Mouse (Mus musculus): ENCODE data around the gene Mark2. TPM values are rescaled to one million over a fixed set of nuclear protein-coding genes. Genes with fewer than 3 reads are reported as not detected.

The Mark2 gene
- polyA plus RNA-seq, 1 experiment from 2014 or later = 57.7 TPM

DNA sequence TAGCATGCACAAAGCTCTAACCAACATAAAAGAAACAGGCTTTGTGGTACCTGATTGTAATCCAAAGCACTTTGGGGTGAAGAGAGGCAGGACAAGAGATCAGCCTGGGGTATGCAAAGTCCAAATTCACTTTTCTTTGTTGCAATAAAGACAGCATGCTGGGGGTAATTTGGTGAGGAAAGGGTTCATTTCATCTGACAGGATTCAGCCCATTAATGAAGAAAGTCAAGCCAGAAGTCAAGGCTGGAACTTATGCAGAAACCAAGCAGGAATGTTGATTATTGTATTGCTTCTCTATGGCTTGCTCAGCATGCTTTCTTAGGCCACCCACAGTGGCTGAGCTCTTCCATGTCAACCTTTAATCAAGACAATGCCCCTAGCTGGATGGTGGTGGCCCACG is 80.2 kb downstream of the Mark2 start:
- Histone ChIP-seq H3K27me3 (replicated peaks) (no peaks in the 10 kb centered on the region), H3K9ac (no peak overlapping the region), H3K4me1 (peaks cover 23% of the 10 kb centered on the region), H3K4me3 (replicated peaks) (no peak overlapping the region), H3K27ac (no peak overlapping the region), H3K36me3 (no peaks in the 10 kb centered on the region), H3K9me3 (no peaks in the 10 kb centered on the region), H3K4me2 (no peak overlapping the region)
- ATAC-seq (ENCODE audit: insufficient read depth, low FRiP score, low read depth) = no peak
- WGBS = 92% methylated on average over 1 of the region's 1 CpGs

DNA sequence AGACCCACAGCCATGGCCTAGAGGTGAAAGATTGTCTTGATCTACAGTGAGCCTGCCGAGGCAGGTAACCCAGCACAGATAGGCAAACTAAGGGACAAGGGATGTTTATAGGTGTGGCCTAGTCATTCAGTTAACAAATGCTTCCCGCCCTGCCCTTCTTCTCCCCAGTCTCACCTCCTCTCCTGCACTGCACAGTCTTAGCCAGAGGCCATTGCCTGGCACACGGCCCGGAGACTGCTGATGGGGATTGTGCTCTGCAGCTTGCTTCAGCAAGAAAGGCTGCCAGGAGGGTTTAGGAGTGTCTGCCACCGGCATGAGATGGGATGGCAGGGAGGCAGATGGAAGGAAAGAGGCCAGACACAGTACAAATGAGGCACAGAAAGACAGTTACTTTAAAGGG is 83.8 kb downstream of the Mark2 start:
- no peak for ATAC-seq (ENCODE audit: insufficient read depth, low FRiP score, low read depth)
- 75% methylated on average over 5 of the region's 5 CpGs for WGBS

DNA sequence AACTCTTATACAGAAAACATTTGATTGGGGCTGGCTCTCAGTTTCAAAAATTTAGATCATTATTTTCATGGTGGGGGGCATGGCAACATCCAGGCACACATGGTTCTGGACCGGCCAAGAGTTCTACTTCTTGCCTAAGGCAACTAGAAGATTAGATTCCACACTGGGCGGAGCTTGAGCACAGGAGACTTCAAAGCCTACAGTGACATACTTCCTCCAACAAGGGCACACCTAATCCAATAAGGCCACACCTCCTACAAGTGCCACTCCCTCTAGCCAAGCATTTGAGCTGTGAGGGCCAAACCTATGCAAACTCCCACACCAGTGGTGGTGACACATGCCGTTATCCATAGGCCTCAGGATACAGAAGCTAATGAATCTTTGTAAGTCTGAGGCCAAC is 95.6 kb downstream of the Mark2 start:
- ATAC-seq (ENCODE audit: insufficient read depth, low FRiP score, low read depth) = no peak

More for the DNA sequence above, 83.8 kb downstream of the Mark2 start:
- H3K9ac ChIP-seq = no peak overlapping the region
- no peaks in the 10 kb centered on the region for H3K4me1 ChIP-seq
- H3K27me3 ChIP-seq (replicated peaks) = no peaks in the 10 kb centered on the region
- H3K9me3 ChIP-seq = no peaks in the 10 kb centered on the region
- no peak overlapping the region for H3K4me2 ChIP-seq
- H3K27ac ChIP-seq = no peak overlapping the region
- no peak overlapping the region for H3K4me3 ChIP-seq (replicated peaks)
- H3K36me3 ChIP-seq = no peaks in the 10 kb centered on the region

DNA sequence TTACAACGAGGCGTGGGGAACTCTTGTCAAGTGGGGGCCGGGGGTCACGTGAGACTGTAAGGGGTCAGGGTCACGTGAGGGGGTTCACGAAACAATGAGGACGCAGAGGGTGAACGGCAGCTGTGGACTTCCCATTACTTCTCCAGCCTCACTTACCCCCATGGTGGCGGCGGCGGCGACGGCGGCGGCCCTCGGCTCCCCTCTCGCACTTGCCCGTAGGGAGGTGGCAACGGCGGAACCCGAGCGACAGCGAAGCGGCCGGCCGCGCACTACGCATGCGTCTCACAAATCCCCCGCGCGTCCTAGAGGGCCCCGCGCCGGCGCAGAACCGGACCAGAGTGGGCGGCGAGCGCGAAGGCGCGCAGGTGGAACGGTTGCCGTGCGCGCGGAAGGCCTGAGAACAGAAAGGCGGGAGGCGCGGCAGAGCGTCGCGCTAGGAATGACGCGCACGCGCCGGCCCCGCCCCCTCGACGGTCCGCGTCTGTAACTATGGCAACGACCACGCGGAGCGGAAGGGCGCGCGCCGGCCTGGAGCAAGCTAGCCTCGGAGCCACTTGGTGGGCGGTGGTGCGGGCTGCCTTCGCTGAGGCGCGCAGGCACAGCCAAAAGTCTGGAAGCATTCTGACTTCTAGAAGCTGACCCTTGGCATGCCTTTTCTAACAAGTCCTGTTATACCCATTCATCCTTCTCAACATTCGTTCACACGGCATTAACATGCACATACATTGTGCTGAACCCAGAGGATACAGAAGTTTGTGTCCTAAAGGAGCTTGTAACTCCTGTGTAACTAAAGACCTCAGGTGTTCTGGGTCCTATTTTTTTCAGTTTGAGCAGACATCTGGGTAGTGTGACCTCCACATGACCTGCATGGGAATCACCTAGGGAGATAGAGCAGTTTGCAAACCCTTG is 100.6 kb downstream of the Mark2 start, which contains the start of gene Naa40:
TSS of gene Naa40 (minus strand) at position 402 of the 909 bp plus-strand sequence.
- Histone ChIP-seq H3K9ac (peak within 1 kb of the TSS; percentile 69), H3K4me1 (peaks cover 7% of the 10 kb centered on the region), H3K4me2 (peak within 1 kb of the TSS; percentile 88), H3K27me3 (replicated peaks) (no peaks in the 10 kb centered on the region), H3K27ac (peak within 1 kb of the TSS; percentile 89), H3K4me3 (replicated peaks) (peak within 1 kb of the TSS; percentile 86), H3K36me3 (peaks cover 5% of the 10 kb centered on the region), H3K9me3 (no peaks in the 10 kb centered on the region)
- under 1% methylated on average over 79 of the region's 80 CpGs for WGBS
- ATAC-seq (ENCODE audit: insufficient read depth, low FRiP score, low read depth) = peak; percentile 97

More for the DNA sequence above, 95.6 kb downstream of the Mark2 start:
- H3K36me3 ChIP-seq = no peaks in the 10 kb centered on the region
- no peaks in the 10 kb centered on the region for H3K27me3 ChIP-seq (replicated peaks)
- H3K4me3 ChIP-seq (replicated peaks) = no peak overlapping the region
- H3K9me3 ChIP-seq = no peaks in the 10 kb centered on the region
- H3K4me2 ChIP-seq = no peak overlapping the region
- no peaks in the 10 kb centered on the region for H3K4me1 ChIP-seq
- H3K27ac ChIP-seq = no peak overlapping the region
- WGBS = 72% methylated on average over 3 of the region's 3 CpGs
- no peak overlapping the region for H3K9ac ChIP-seq

DNA sequence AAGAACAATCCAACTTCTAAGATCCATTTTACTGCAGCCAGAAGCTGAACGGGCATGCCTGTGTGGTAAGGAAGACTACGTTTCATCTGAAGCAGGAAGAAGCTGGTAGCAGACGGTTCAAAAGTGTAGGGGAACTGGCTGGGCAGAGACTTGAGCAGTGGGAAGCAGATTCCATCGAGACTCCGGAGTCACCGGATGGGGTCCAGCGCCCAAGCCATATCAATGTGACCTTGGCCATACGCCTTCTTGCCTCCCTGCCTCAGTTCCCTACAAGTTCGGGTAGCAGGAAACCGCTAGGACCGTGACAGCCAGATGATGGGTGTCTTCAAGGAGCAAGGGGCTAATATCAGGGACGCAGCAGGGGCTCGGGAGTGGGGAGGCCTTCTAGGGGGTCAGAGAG is 101.4 kb downstream of the Mark2 start:
- Histone ChIP-seq H3K9ac (peak overlapping the region; percentile 69), H3K27ac (peak overlapping the region; percentile 89), H3K4me3 (replicated peaks) (peak overlapping the region; percentile 86), H3K9me3 (no peaks in the 10 kb centered on the region), H3K27me3 (replicated peaks) (no peaks in the 10 kb centered on the region), H3K4me2 (peak overlapping the region; percentile 88), H3K36me3 (peaks cover 5% of the 10 kb centered on the region), H3K4me1 (peaks cover 7% of the 10 kb centered on the region)
- no peak for ATAC-seq (ENCODE audit: insufficient read depth, low FRiP score, low read depth)
- WGBS = 1% methylated on average over 13 of the region's 13 CpGs

DNA sequence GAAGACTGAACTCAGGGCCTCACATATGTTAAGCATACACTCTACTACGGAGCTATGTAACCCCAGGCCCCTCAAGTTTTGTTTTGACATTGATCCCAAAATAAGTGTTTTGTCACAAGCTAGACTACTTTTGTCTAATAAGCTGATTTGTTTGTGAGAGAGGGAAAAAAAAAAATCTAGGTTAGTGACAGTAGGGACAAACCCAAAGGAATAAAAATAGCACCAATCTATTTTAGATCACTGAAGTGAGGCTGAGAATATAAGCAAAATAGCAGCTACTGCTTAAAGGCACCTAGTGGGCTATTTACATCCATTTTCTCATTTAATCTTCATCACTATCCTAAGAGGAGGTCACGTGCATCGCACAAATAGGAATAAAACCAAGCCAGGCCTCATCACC is 102.1 kb downstream of the Mark2 start:
- 90% methylated on average over 3 of the region's 3 CpGs for WGBS
- peaks cover 7% of the 10 kb centered on the region for H3K4me1 ChIP-seq
- peak overlapping the region; percentile 88 for H3K4me2 ChIP-seq
- H3K27ac ChIP-seq = no peak overlapping the region
- H3K4me3 ChIP-seq (replicated peaks) = peak overlapping the region; percentile 86; the same call in 1 of the 2 replicates
- peak overlapping the region; percentile 69; the same call in 1 of the 2 replicates for H3K9ac ChIP-seq
- H3K27me3 ChIP-seq (replicated peaks) = no peaks in the 10 kb centered on the region
- ATAC-seq (ENCODE audit: insufficient read depth, low FRiP score, low read depth) = no peak
- H3K9me3 ChIP-seq = no peaks in the 10 kb centered on the region
- peaks cover 5% of the 10 kb centered on the region for H3K36me3 ChIP-seq

DNA sequence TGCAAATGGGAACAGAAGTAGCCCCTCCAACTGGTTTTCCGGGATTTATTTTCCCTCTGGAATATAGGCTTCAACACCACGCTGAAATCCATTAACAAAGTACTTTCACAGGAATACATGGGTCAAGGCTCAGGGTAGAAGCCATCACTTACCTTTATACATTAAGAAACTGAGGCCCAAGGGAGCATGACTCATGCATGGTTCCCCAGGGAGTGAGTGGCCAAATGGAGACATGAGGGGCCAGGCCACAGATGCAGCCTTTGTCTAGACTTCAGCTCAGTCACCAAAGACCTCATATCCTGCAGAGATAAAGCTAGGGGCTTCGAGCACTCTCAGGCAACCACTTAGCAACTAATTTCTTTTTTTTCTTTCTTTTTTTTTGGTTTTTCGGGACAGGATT is 104.9 kb downstream of the Mark2 start:
- peaks cover 9% of the 10 kb centered on the region for H3K36me3 ChIP-seq
- no peak overlapping the region for H3K4me2 ChIP-seq
- H3K4me3 ChIP-seq (replicated peaks) = no peak overlapping the region
- H3K27ac ChIP-seq = no peak overlapping the region
- no peaks in the 10 kb centered on the region for H3K9me3 ChIP-seq
- H3K4me1 ChIP-seq = peaks cover 7% of the 10 kb centered on the region
- no peaks in the 10 kb centered on the region for H3K27me3 ChIP-seq (replicated peaks)
- 87% methylated on average over 4 of the region's 4 CpGs for WGBS
- no peak overlapping the region for H3K9ac ChIP-seq
- no peak for ATAC-seq (ENCODE audit: insufficient read depth, low FRiP score, low read depth)

DNA sequence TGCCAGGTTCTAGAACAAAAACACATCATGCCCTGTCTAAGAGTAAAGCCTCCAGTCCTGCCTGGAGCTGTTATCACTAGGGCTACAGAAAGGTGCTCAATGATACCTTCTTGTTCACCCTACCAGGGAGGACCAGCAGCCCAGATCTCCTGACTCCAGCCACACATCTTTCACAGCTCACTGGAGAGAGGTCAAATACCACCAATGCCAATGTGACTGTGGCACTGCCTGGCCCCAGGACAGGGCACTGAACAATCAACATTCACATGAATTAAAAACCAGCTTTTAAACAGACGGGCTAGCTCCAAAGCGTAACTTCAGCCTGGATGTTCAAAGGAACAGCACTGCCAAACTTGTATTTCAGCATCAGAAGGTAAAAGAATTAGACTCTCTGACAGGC is 105.6 kb downstream of the Mark2 start:
- Histone ChIP-seq H3K27me3 (replicated peaks) (no peaks in the 10 kb centered on the region), H3K4me3 (replicated peaks) (no peak overlapping the region), H3K4me1 (peaks cover 7% of the 10 kb centered on the region), H3K4me2 (no peak overlapping the region), H3K27ac (no peak overlapping the region), H3K36me3 (peaks cover 16% of the 10 kb centered on the region), H3K9me3 (no peaks in the 10 kb centered on the region), H3K9ac (no peak overlapping the region)
- WGBS = 92% methylated on average over 2 of the region's 2 CpGs
- no peak for ATAC-seq (ENCODE audit: insufficient read depth, low FRiP score, low read depth)

DNA sequence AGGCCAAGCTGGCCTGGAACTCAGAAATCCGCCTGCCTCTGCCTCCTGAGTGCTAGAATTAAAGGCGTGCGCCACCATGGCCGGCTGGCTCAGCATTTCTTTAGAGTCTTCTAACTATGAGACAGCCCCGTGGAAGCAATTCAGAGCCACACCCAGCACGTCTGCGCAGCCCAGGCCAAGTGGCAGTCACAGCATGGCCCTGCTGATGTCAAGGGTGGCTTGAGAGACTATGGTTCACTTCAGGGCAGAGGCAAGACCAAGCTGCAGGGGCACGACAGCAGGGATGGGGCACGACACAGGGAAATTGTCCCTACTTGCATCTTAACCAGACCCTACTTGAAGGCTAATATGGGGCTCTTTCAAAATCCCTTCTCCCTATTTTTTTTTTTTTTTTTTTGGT is 106.2 kb downstream of the Mark2 start:
- WGBS = 94% methylated on average over 9 of the region's 9 CpGs
- no peak overlapping the region for H3K4me2 ChIP-seq
- no peaks in the 10 kb centered on the region for H3K9me3 ChIP-seq
- no peaks in the 10 kb centered on the region for H3K27me3 ChIP-seq (replicated peaks)
- no peak overlapping the region for H3K27ac ChIP-seq
- H3K4me1 ChIP-seq = peaks cover 7% of the 10 kb centered on the region
- no peak overlapping the region for H3K9ac ChIP-seq
- no peak overlapping the region for H3K4me3 ChIP-seq (replicated peaks)
- no peak for ATAC-seq (ENCODE audit: insufficient read depth, low FRiP score, low read depth)
- peaks cover 17% of the 10 kb centered on the region for H3K36me3 ChIP-seq

DNA sequence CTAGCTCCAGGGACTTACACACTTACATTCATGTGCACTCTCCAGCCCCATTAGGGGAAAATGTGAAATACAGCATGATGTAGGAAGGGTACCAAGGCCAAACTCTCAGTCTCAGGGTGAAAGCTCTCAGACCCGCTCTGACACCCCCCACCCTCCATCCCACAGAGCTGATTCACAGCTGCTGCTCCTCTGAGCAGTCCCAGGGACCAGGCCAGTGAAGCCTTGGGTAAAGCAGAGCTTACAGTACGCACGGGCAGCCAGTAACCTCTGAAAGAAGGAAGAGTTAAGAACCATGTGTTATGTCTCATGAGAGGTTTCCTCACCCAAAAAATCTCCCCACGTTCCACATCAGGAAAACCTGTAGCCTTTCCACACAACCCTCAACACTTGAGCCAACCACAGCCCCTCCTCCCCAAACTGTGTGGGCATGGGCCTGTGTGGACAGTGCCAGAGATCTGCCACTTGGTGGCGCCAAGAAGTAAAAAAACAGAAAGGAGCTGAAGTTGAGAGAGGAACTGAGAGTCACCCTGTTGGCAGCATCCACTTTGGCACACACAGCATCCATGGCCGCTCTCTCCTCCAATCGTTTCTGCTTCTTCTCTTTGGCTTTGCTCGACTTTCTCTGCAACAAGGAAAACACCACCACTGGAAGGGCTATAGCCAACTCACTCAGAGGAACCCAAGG is 107.0 kb downstream of the Mark2 start:
- Histone ChIP-seq H3K9me3 (no peaks in the 10 kb centered on the region), H3K4me3 (replicated peaks) (no peak overlapping the region), H3K27me3 (replicated peaks) (no peaks in the 10 kb centered on the region), H3K27ac (no peak overlapping the region), H3K4me2 (no peak overlapping the region), H3K4me1 (peaks cover under 1% of the 10 kb centered on the region), H3K9ac (no peak overlapping the region), H3K36me3 (peaks cover 25% of the 10 kb centered on the region)
- WGBS = 55% methylated on average over 8 of the region's 8 CpGs
- peak; percentile 72; the same call in 1 of the 2 replicates for ATAC-seq (ENCODE audit: insufficient read depth, low FRiP score, low read depth)

DNA sequence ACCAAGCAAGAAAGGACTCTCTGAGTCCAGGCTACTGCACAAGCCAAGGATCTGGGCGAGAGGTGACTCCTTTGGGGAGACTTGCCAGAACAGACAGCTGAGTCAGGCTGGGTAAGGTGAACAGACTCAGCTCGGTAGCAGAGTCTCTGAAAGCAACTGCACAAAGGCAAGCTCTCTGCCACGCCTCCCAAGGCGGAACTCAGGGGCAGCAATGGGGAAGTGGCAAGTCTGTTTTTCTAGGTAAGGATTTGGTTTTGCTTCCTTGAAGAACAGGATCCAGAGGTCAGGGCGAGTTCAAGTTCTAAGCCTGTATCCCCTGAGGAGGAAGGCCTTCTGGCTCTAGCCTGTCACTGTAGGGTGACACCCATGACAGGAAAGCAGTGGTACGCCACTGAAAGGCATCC is 115.1 kb downstream of the Mark2 start:
- Histone ChIP-seq H3K9ac (no peak overlapping the region), H3K4me2 (no peak overlapping the region), H3K27me3 (replicated peaks) (no peaks in the 10 kb centered on the region), H3K27ac (peak overlapping the region; percentile 58), H3K9me3 (no peaks in the 10 kb centered on the region), H3K4me3 (replicated peaks) (no peak overlapping the region), H3K4me1 (no peaks in the 10 kb centered on the region), H3K36me3 (peaks cover 35% of the 10 kb centered on the region)
- WGBS = 73% methylated on average over 6 of the region's 6 CpGs
- ATAC-seq (ENCODE audit: insufficient read depth, low FRiP score, low read depth) = peak; percentile 50

All from stomach, embryonic 15.5 days (tissue).